Mouse (Mus musculus) heart, embryonic 11.5 days (tissue): ENCODE data around the gene Gins2. TPM values are rescaled to one million over a fixed set of nuclear protein-coding genes. Genes with fewer than 3 reads are reported as not detected.
A peak's percentile ranks its signal among the peaks of the same experiment; 100 is the strongest.

Experiments used
- ATAC-seq: fragments of 200-750 bp; cut with Nextera tagmentation; replicated peaks from 2 replicates; pipeline ENCODE4 v1.8.0; 2017; ENCODE audit warnings: moderate library complexity; ENCODE audit not compliant: insufficient number of reproducible peaks, low FRiP score, low TSS enrichment
- H3K27ac ChIP-seq: fragments of 300-500 bp; sonication (generic); 2 replicates; pipeline ENCODE4 v1.5.1; 2014; ENCODE audit warnings: mild to moderate bottlenecking, low read depth, low read length
- H3K27me3 ChIP-seq: fragments of 300-500 bp; sonication (generic); 2 replicates; pipeline ENCODE4 v1.6.1; 2014; ENCODE audit warnings: mild to moderate bottlenecking, low read length, mixed read lengths; ENCODE audit not compliant: control insufficient read depth, insufficient read depth
- H3K36me3 ChIP-seq: fragments of 300-500 bp; sonication (generic); 2 replicates; pipeline ENCODE4 v1.6.1; 2014; ENCODE audit warnings: mild to moderate bottlenecking, low read length, moderate library complexity, mixed read lengths; ENCODE audit not compliant: control insufficient read depth, insufficient read depth
- H3K4me1 ChIP-seq: fragments of 300-500 bp; sonication (generic); 2 replicates; pipeline ENCODE4 v1.6.1; 2014; ENCODE audit warnings: low read length; ENCODE audit not compliant: control insufficient read depth, insufficient read depth
- H3K4me2 ChIP-seq: fragments of 300-500 bp; sonication (generic); 2 replicates; pipeline ENCODE4 v1.6.1; 2014; ENCODE audit warnings: mild to moderate bottlenecking, moderate library complexity
- H3K4me3 ChIP-seq: fragments of 300-500 bp; sonication (generic); 2 replicates; pipeline ENCODE4 v1.5.1; 2014; ENCODE audit warnings: low read depth, low read length
- H3K9ac ChIP-seq: fragments of 300-500 bp; sonication (generic); 2 replicates; pipeline ENCODE4 v1.6.1; 2014; ENCODE audit warnings: mild to moderate bottlenecking, low read depth, low read length, moderate library complexity
- H3K9me3 ChIP-seq: fragments of 300-500 bp; sonication (generic); replicated peaks from 2 replicates; pipeline ENCODE4 v1.6.1; 2016; ENCODE audit warnings: low read length; ENCODE audit not compliant: control insufficient read depth
- WGBS: fragments of 180-500 bp; shearing (Covaris S2); extraction: QIAGEN DNeasy Blood & Tissue Kit; methylation state at CpG from one replicate; pipeline ENCODE4 v1.1.7; 2014; ENCODE audit not compliant: insufficient replicate concordance; 5-methylcytosine and 5-hydroxymethylcytosine counted together
- polyA plus RNA-seq: library from polyadenylated mRNA; unstranded; fragments of >200 nt; fragmentation: Nextera tagmentation; extraction: Ambion mirVana; gene quantifications from 2 replicates; pipeline ENCODE4 v1.2.1, GENCODE M21; 2014

Gins2 gene
- polyA plus RNA-seq, 1 experiment from 2014 or later, result 82.7 TPM

DNA sequence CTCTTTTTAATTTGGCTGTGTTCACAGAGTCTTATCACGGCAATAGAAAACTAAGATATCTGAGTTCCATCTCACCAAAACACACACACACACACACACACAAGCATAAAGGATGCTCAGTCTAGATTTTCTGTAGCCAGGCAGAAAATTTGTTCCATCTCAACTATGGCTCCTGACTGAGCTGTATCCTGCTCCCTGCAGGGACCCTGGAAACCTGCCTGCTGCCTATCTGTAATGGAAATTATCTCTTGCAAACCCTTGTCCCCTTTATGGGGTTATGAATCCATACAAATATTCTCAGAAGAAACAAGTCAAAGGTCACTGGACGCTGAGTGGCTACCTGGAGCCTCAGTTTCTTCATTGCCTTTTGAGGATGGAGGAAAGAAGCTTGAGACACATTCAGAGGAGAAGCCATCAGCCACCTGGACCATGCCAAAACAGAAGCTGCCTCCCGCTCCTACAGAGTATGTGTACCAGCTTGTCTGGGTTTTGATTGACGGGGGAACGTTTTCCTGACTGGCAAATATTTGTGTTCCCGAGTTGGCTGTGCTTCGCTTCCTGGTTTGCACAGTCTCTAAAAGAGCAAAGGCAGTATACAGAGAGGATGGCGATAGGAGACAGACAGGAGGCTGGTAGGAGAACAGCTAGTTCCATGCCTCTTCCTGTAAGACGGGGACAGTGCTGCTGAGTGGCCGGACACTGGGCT is 2.6 kb upstream of the Gins2 start:
- Histone ChIP-seq H3K4me2 (no peak overlapping the region), H3K36me3 (no peaks in the 10 kb centered on the region), H3K4me1 (peaks cover 18% of the 10 kb centered on the region), H3K27ac (no peak overlapping the region), H3K27me3 (no peaks in the 10 kb centered on the region), H3K9me3 (no peaks in the 10 kb centered on the region), H3K4me3 (no peak overlapping the region), H3K9ac (no peak overlapping the region)
- ATAC-seq, result no peak
- WGBS, result 62% methylated on average over 10 of the region's 10 CpGs

DNA sequence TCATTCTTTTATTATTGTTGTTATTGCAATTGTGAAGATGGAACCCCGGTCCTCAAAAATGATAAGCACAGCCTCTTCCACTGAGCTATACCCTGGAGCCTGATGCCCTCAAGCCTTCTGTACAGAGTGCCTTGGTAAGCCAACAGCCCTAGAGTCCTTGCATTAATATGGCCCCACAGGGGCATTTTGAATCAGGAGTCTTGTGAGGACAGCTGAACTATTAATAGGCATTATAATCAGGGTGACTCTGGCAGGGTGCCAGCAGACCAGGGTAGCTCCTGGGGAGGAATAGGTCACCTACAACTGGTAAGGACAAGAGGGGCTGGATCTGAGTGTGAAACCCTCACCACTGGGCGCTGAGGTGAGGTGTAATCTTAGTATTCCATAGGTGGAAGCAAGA is 817 bp upstream of the Gins2 start:
- 46% methylated on average over 2 of the region's 2 CpGs for whole genome bisulfite sequencing
- no peaks in the 10 kb centered on the region for H3K27me3 ChIP-seq

DNA sequence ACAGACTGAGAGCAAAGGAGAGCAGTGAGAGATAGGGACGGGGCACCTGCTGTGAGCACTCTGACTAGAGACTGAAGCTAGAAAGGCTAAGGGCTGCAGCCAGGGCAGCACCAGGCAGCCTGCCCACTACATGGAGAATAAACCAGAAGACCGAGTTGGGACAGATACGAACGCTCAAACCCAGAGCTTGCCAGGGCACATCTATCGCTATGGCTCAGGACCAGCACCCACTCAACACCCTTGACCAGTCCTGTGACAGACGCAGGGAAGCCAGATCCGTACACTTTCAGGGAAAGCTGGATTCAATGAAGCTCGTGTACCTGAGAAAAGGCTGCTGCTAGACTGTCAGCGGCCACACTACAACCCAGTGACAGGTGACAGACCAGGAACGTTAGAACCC is 3.6 kb downstream of the Gins2 start:
- no peaks in the 10 kb centered on the region for H3K27me3 ChIP-seq
- WGBS, result 87% methylated on average over 10 of the region's 10 CpGs
- H3K27ac ChIP-seq, result no peak overlapping the region
- no peak for ATAC-seq
- H3K9ac ChIP-seq, result no peak overlapping the region
- H3K36me3 ChIP-seq, result peaks cover 24% of the 10 kb centered on the region
- no peak overlapping the region for H3K4me3 ChIP-seq
- no peak overlapping the region for H3K4me2 ChIP-seq
- peaks cover 16% of the 10 kb centered on the region for H3K4me1 ChIP-seq
- no peaks in the 10 kb centered on the region for H3K9me3 ChIP-seq

More for the DNA sequence above, 817 bp upstream of the Gins2 start:
- Histone ChIP-seq H3K27ac (peak overlapping the region; percentile 18), H3K36me3 (peaks cover 6% of the 10 kb centered on the region; the same call in 1 of the 2 replicates), H3K4me1 (peaks cover 18% of the 10 kb centered on the region), H3K4me3 (peak overlapping the region; percentile 41), H3K4me2 (peak overlapping the region; percentile 61), H3K9me3 (no peaks in the 10 kb centered on the region), H3K9ac (peak overlapping the region; percentile 2)
- no peak for ATAC-seq

DNA sequence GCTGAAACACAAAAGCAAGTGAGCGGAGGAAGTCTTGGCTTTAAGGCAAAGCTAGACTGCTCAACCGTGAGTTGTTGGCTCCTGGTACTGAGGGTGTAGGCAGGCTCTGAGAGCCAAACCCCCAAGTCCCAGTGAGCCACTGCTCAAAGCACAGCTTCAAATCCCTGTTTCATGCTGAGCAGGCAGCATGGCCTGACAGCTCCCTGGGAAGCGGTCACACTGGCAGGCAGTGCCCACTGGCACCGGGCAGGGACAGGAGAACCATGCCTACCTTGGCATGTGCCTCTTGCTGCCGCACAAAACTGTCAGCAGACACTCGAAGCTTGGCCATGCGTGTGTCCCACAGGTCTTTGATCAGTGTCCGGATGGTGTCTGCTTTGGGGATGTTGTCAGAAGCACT is 7.3 kb downstream of the Gins2 start:
- peaks cover 5% of the 10 kb centered on the region; the same call in 1 of the 2 replicates for H3K4me1 ChIP-seq
- 0 out of 2 replicates have a peak overlapping the region, but pooled peaks have one; percentile 22 for H3K27ac ChIP-seq
- 0 out of 2 replicates have a peak overlapping the region, but pooled peaks have one; percentile 28 for H3K9ac ChIP-seq
- WGBS, result 90% methylated on average over 8 of the region's 8 CpGs
- no peak overlapping the region for H3K4me3 ChIP-seq
- H3K9me3 ChIP-seq, result no peaks in the 10 kb centered on the region
- H3K36me3 ChIP-seq, result peaks cover 50% of the 10 kb centered on the region
- no peak overlapping the region for H3K4me2 ChIP-seq
- no peak for ATAC-seq
- no peaks in the 10 kb centered on the region for H3K27me3 ChIP-seq

DNA sequence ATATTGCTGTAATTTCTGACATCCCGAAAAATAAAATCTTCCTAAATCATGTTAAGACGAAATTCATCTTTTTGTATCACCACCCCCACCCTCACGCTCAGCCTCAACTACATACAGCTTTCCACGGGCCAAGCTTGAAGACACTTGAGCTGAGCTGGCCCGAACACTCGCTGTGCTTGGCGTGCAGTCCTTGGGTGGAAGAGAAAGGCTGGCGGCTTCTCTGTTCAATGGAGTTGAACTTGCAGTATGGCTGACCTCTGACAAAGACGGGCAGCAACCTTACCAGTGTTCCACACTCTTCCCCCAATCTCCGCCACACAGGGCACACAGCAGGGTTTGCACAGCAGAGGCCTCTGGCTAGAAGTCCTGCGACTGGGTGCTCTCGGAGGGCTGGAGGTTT is 7.8 kb downstream of the Gins2 start:
- Histone ChIP-seq H3K36me3 (peaks cover 55% of the 10 kb centered on the region), H3K27ac (no peak overlapping the region), H3K9me3 (no peaks in the 10 kb centered on the region), H3K27me3 (no peaks in the 10 kb centered on the region), H3K4me3 (no peak overlapping the region), H3K4me1 (peaks cover 9% of the 10 kb centered on the region; the same call in 1 of the 2 replicates), H3K4me2 (no peak overlapping the region), H3K9ac (no peak overlapping the region)
- ATAC-seq, result no peak
- WGBS, result 91% methylated on average over 12 of the region's 12 CpGs

DNA sequence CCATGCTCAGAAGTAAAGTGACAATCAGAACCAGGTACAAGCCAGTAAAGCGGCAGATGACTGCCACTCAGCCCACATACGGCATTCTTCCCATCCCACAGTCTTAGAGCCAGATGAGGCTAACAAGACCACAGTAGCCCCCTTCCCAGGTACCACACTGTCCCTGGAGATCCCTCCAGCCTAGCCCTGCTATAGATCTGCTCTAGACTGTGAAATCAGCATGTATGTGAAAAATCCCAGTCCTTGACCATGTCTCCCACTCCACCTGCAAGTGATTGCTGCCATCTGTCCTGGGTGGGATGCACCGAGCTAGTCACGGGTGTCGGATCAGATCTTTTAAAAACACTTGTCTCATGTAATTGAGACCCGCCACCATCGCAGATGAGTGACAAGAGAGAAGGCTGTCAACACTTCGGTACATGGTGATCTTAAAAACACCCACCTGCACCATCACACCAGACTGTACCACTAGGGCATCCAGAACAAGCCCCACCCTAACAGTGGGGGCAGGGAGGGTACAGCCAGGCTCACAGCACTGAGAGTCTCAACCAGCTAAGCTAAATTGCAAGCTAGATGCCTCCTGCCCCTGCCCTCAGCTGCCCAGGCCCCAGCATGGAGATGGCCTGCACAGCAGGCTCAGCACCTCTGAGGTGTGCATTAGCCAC is 8.6 kb downstream of the Gins2 start:
- Histone ChIP-seq H3K27me3 (no peaks in the 10 kb centered on the region), H3K4me3 (no peak overlapping the region), H3K9ac (no peak overlapping the region), H3K4me1 (peaks cover 14% of the 10 kb centered on the region; the same call in 1 of the 2 replicates), H3K27ac (no peak overlapping the region), H3K36me3 (peaks cover 55% of the 10 kb centered on the region), H3K9me3 (no peaks in the 10 kb centered on the region), H3K4me2 (no peak overlapping the region)
- WGBS, result 82% methylated on average over 8 of the region's 8 CpGs
- ATAC-seq, result no peak

DNA sequence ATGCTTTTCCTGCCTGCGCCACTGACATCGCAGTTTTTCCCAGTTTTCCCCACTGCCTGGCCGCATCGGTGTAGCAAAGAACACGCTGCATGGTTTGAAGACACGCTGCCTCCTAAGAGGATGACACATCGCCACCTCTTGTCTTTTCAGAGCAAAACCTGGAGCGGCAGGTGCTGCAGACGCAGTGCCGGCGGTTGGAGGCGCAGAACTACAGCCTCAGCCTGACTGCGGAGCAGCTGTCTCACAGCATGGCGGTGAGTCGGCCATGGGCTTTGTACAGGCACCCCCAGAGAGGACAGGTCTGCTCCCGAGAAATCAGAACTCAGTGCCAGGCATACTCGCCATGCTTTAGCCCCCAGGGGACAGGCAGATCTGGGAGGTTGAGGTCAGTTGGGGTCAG is 11.3 kb downstream of the Gins2 start:
- Histone ChIP-seq H3K4me1 (peaks cover 23% of the 10 kb centered on the region; the same call in 1 of the 2 replicates), H3K27ac (no peak overlapping the region), H3K27me3 (no peaks in the 10 kb centered on the region), H3K9ac (no peak overlapping the region), H3K4me3 (no peak overlapping the region), H3K9me3 (no peaks in the 10 kb centered on the region), H3K36me3 (peaks cover 71% of the 10 kb centered on the region), H3K4me2 (no peak overlapping the region)
- WGBS, result 87% methylated on average over 17 of the region's 17 CpGs
- ATAC-seq, result no peak

DNA sequence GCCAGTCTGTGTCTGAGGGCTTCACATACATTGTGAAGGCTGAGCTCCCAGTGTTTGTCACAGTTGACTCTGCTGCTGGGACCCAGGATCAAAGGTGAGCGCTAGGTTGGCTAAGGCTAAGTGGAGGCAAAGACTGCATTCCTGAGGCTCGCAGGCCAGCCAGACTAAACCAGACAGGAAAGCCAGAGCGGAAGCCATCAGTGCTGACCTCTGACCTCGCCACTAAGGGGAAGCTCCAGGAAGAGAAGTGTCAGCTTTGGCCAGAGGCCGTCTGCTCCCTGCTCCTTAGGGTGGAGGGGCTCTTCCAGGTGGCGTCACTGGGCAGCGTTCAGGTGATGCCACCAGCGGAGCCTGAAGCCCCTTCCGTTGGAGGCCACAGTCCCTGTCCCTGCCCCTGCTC is 13.3 kb downstream of the Gins2 start:
- 53% methylated on average over 9 of the region's 9 CpGs for WGBS
- Histone ChIP-seq H3K9ac (no peak overlapping the region), H3K27ac (0 out of 2 replicates have a peak overlapping the region, but pooled peaks have one; percentile 7)

More for the DNA sequence above, 13.3 kb downstream of the Gins2 start:
- H3K4me1 ChIP-seq, result peaks cover 21% of the 10 kb centered on the region
- H3K36me3 ChIP-seq, result peaks cover 73% of the 10 kb centered on the region
- no peaks in the 10 kb centered on the region for H3K27me3 ChIP-seq
- ATAC-seq, result no peak
- no peaks in the 10 kb centered on the region for H3K9me3 ChIP-seq
- H3K4me3 ChIP-seq, result no peak overlapping the region
- no peak overlapping the region for H3K4me2 ChIP-seq
